Mouse (Mus musculus) induced T-regulatory cell, adult 2 months (primary cell): ENCODE measurements at regions not wholly inside any gene's neighbourhood (a gene's known extent, or its start where the extent isn't known, plus 50 kb on each side); places are given as distances from the start of the nearest gene placed in this dataset.

Experiments used
- DNase-seq: peaks from one replicate; pipeline ENCODE4 v3.0.0-alpha.2; 2012; ENCODE audit warnings: low read depth

- no peak for DNase-seq
Measured at GRCm38 (mm10) chr3:38697349-38697748, 189.4 kb upstream of the Fat4 start.

GRCm38 (mm10) chr3:38695836-38696235 is 190.9 kb upstream of the Fat4 start:
- DNase-seq = no peak

GRCm38 (mm10) chr3:38692768-38693167 is 194.0 kb upstream of the Fat4 start:
- no peak for DNase-seq

GRCm38 (mm10) chr3:38684247-38684991 is 199.8 kb upstream of the Ankrd50 start:
- DNase-seq = no peak

- DNase-seq = no peak
Measured at GRCm38 (mm10) chr3:38663670-38664494, 179.2 kb upstream of the Ankrd50 start.

- DNase-seq = peak; percentile 32
Measured at GRCm38 (mm10) chr3:38663023-38663422, 178.4 kb upstream of the Ankrd50 start.

GRCm38 (mm10) chr3:38656790-38657189 is 172.1 kb upstream of the Ankrd50 start:
- no peak for DNase-seq

GRCm38 (mm10) chr3:38653928-38654327 is 169.3 kb upstream of the Ankrd50 start:
- no peak for DNase-seq

GRCm38 (mm10) chr3:38652985-38653685 is 168.5 kb upstream of the Ankrd50 start:
- DNase-seq = no peak

GRCm38 (mm10) chr3:38650176-38650575 is 165.5 kb upstream of the Ankrd50 start:
- DNase-seq = no peak

GRCm38 (mm10) chr3:38648633-38649032 is 164.0 kb upstream of the Ankrd50 start:
- no peak for DNase-seq

GRCm38 (mm10) chr3:38647737-38648330 is 163.2 kb upstream of the Ankrd50 start:
- DNase-seq = no peak

- no peak for DNase-seq
Measured at GRCm38 (mm10) chr3:38641733-38642132, 157.1 kb upstream of the Ankrd50 start.

- no peak for DNase-seq
Measured at GRCm38 (mm10) chr3:38636806-38637205, 152.2 kb upstream of the Ankrd50 start.

GRCm38 (mm10) chr3:38633347-38633746 is 148.7 kb upstream of the Ankrd50 start:
- DNase-seq = no peak

- no peak for DNase-seq
Measured at GRCm38 (mm10) chr3:38625575-38626184, 141.0 kb upstream of the Ankrd50 start.

GRCm38 (mm10) chr3:38617989-38618388 is 133.3 kb upstream of the Ankrd50 start:
- no peak for DNase-seq

GRCm38 (mm10) chr3:38617217-38617616 is 132.6 kb upstream of the Ankrd50 start:
- no peak for DNase-seq

GRCm38 (mm10) chr3:38613706-38614105 is 129.1 kb upstream of the Ankrd50 start:
- peak; percentile 16 for DNase-seq

GRCm38 (mm10) chr3:38591531-38591930 is 106.9 kb upstream of the Ankrd50 start:
- no peak for DNase-seq

- no peak for DNase-seq
Measured at GRCm38 (mm10) chr3:38588966-38589365, 104.3 kb upstream of the Ankrd50 start.

GRCm38 (mm10) chr3:38585509-38585908 is 100.9 kb upstream of the Ankrd50 start:
- DNase-seq = no peak
